Mouse (Mus musculus) CH12.LX (cell line): Measurements from ENCODE around the gene Cdh22.

ENCODE experiments used
- CHD2 ChIP-seq: IDR thresholded peaks from 2 replicates; pipeline ENCODE4 v1.6.1; 2011; ENCODE audit warnings: low read length, improper control_type of control experiment
- E2F4 ChIP-seq: IDR thresholded peaks from 2 replicates; pipeline ENCODE4 v1.6.1; 2011; ENCODE audit warnings: low read depth, low read length, improper control_type of control experiment; ENCODE audit not compliant: insufficient replicate concordance
- EP300 ChIP-seq: IDR thresholded peaks from 2 replicates; pipeline ENCODE4 v1.6.1; 2011; ENCODE audit warnings: low read length, improper control_type of control experiment
- GABPA ChIP-seq: IDR thresholded peaks from 2 replicates; pipeline ENCODE4 v1.6.1; 2012; ENCODE audit warnings: low read depth, low read length, improper control_type of control experiment, inconsistent platforms; ENCODE audit not compliant: insufficient replicate concordance
- MXI1 ChIP-seq: IDR thresholded peaks from 2 replicates; pipeline ENCODE4 v1.6.1; 2011; ENCODE audit warnings: mild to moderate bottlenecking, low read depth, low read length, improper control_type of control experiment
- POLR2A ChIP-seq: IDR thresholded peaks from 2 replicates; pipeline ENCODE4 v1.6.1; 2011; ENCODE audit warnings: low read depth, mild to moderate bottlenecking, improper control_type of control experiment, low read length
- SIN3A ChIP-seq: IDR thresholded peaks from 2 replicates; pipeline ENCODE4 v1.6.1; 2012; ENCODE audit warnings: low read length, improper control_type of control experiment, inconsistent platforms
- TBP ChIP-seq: conservative IDR thresholded peaks from 2 replicates; pipeline ENCODE4 v1.6.1; 2011; ENCODE audit warnings: low read depth, low read length, improper control_type of control experiment
- USF2 ChIP-seq: conservative IDR thresholded peaks from 2 replicates; pipeline ENCODE4 v1.6.1; 2011; ENCODE audit warnings: low read depth, low read length, improper control_type of control experiment
- ZNF384 ChIP-seq: IDR thresholded peaks from 2 replicates; pipeline ENCODE4 v1.6.1; 2012; ENCODE audit warnings: low read depth, low read length, improper control_type of control experiment, inconsistent platforms

- TF ChIP-seq SIN3A (no peak), ZNF384 (no peak), EP300 (no peak), E2F4 (no peak), USF2 (no peak), TBP (no peak), MXI1 (no peak), POLR2A (no peak), CHD2 (no peak), GABPA (no peak)
Observed at GRCm38 (mm10) chr2:165078605-165079004, 156.0 kb downstream of the Cdh22 start.
